Mouse (Mus musculus): ENCODE results near the gene Zfp526.
A peak's percentile ranks its signal among the peaks of the same experiment; 100 is the strongest.

The Zfp526 gene

GRCm38 (mm10) chr7:25209161-25209622, 12.0 kb upstream of the Zfp526 start:
- ATAC-seq (ENCODE audit: low TSS enrichment) = no peak

GRCm38 (mm10) chr7:25210482-25210881, 10.7 kb upstream of the Zfp526 start:
- ATAC-seq (ENCODE audit: low TSS enrichment) = no peak

GRCm38 (mm10) chr7:25213099-25213498, 8.1 kb upstream of the Zfp526 start:
- ATAC-seq (ENCODE audit: low TSS enrichment) = no peak

GRCm38 (mm10) chr7:25214172-25214571, 7.1 kb upstream of the Zfp526 start:
- no peak for ATAC-seq (ENCODE audit: low TSS enrichment)

GRCm38 (mm10) chr7:25217653-25218395, 3.4 kb upstream of the Zfp526 start:
- ATAC-seq (ENCODE audit: low TSS enrichment) = no peak

GRCm38 (mm10) chr7:25218705-25219415, 2.4 kb upstream of the Zfp526 start:
- no peak for ATAC-seq (ENCODE audit: low TSS enrichment)

GRCm38 (mm10) chr7:25219416-25219750, 1.8 kb upstream of the Zfp526 start:
- no peak; the same call in 1 of the 2 replicates for ATAC-seq (ENCODE audit: low TSS enrichment)

GRCm38 (mm10) chr7:25219756-25220456, 1.3 kb upstream of the Zfp526 start:
- peak; percentile 80 for ATAC-seq (ENCODE audit: low TSS enrichment)

- ATAC-seq (ENCODE audit: low TSS enrichment) = peak; percentile 1; the same call in 1 of the 2 replicates
Observed at GRCm38 (mm10) chr7:25220457-25221101, 646 bp upstream of the Zfp526 start, which contains the start of gene Dedd2. Dedd2 (minus strand) TSS chr7:25220615.

- no peak for ATAC-seq (ENCODE audit: low TSS enrichment)
Observed at GRCm38 (mm10) chr7:25222275-25222967, 1.2 kb downstream of the Zfp526 start.

GRCm38 (mm10) chr7:25227523-25228300, 6.5 kb downstream of the Zfp526 start:
- peak; percentile 32; the same call in 1 of the 2 replicates for ATAC-seq (ENCODE audit: low TSS enrichment)

GRCm38 (mm10) chr7:25230690-25231285, 9.6 kb downstream of the Zfp526 start:
- no peak for ATAC-seq (ENCODE audit: low TSS enrichment)

GRCm38 (mm10) chr7:25232101-25232648, 10.9 kb downstream of the Zfp526 start:
- ATAC-seq (ENCODE audit: low TSS enrichment) = no peak

GRCm38 (mm10) chr7:25233061-25233460, 11.8 kb downstream of the Zfp526 start:
- ATAC-seq (ENCODE audit: low TSS enrichment) = no peak

GRCm38 (mm10) chr7:25235526-25235925, 14.3 kb downstream of the Zfp526 start:
- no peak for ATAC-seq (ENCODE audit: low TSS enrichment)

- ATAC-seq (ENCODE audit: low TSS enrichment) = peak; percentile 67
Observed at GRCm38 (mm10) chr7:25237249-25238014, 16.2 kb downstream of the Zfp526 start, which contains the start of gene Gsk3a. Gsk3a (minus strand) TSS chr7:25237851.

GRCm38 (mm10) chr7:25238015-25238706, 16.9 kb downstream of the Zfp526 start:
- ATAC-seq (ENCODE audit: low TSS enrichment) = peak; percentile 69
